Mouse (Mus musculus): Measurements from ENCODE around the gene Calm1.

DNA sequence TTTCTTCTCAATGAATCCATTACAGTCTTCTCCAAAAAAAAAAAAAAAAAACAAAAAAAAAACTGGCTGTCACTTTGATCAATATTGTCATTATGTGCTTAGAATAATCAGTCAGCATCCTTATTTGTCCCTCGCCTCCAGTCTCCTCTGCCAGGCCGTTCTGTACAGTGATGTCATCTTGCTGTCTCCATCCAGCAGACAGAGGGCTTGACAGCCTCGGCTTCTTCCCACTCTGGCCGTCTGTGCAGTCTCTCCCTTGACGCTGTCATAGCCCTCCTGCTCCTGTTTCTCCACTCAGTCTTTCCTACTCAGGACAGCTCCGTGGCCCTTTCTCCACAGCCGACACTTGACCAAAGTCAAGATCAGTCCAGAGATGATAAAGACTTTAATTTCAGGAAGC, 26.8 kb upstream of the Calm1 start:
- TF ChIP-seq CTCF (IDR thresholded peaks at IDR 0.05; ENCODE audit: control insufficient read depth, insufficient read depth, low read length) = no peak
- no peak for TF ChIP-seq POLR2A (IDR thresholded peaks at IDR 0.05; ENCODE audit: borderline replicate concordance, control insufficient read depth, low read depth, low read length)
